Mouse (Mus musculus): ENCODE measurements around the gene Edf1. TPM values are rescaled to one million over a fixed set of nuclear protein-coding genes. Genes with fewer than 3 reads are reported as not detected.

The Edf1 gene
- polyA plus RNA-seq, 1 experiment = 413 TPM

DNA sequence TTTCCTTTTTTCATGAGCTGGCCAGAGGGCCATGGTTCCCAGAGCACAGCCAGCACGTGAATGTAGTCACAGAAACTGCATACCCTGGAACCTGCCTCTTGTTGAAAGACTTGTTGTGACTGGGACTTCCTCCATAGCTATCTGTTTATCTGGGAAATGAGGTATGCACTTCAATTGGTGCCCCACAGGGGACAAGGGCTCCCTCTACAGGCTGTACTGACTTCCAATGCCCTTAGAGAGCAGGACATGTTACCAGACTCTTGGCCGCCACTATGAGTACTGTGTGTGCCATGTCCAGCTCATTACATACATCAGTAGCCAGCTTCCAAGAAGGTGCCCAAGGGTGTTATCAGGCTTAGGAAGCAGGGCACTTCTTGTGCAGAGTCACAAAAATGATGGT lies 34.2 kb downstream of the Edf1 start:
- no peaks in the 10 kb centered on the region for H3K4me1 ChIP-seq (ENCODE audit: control insufficient read depth, insufficient read depth, insufficient read length, low read length)
- no peak overlapping the region for H3K4me3 ChIP-seq (ENCODE audit: low read depth, low read length)
- TF ChIP-seq POLR2A (IDR thresholded peaks at IDR 0.05; ENCODE audit: low read depth, low read length) (no peak), CTCF (IDR thresholded peaks at IDR 0.05; ENCODE audit: extremely low read depth, insufficient read length, insufficient replicate concordance, low read depth, low read length) (peak; percentile 57; the same call in 1 of the 2 replicates)
- no peaks in the 10 kb centered on the region for H3K27me3 ChIP-seq (ENCODE audit: control insufficient read depth, insufficient read depth, low read length)
- 70% methylated on average over 2 of the region's 2 CpGs for WGBS
- no peak overlapping the region for H3K27ac ChIP-seq (ENCODE audit: insufficient read depth, low read depth, low read length)
- peaks cover 57% of the 10 kb centered on the region for H3K36me3 ChIP-seq (ENCODE audit: control insufficient read depth, insufficient read depth, low read length)

- Histone ChIP-seq H3K27ac (ENCODE audit: insufficient read depth, low read depth, low read length) (no peak overlapping the region), H3K4me3 (ENCODE audit: low read depth, low read length) (no peak overlapping the region), H3K27me3 (ENCODE audit: control insufficient read depth, insufficient read depth, low read length) (no peaks in the 10 kb centered on the region), H3K36me3 (ENCODE audit: control insufficient read depth, insufficient read depth, low read length) (peaks cover 72% of the 10 kb centered on the region), H3K4me1 (ENCODE audit: control insufficient read depth, insufficient read depth, insufficient read length, low read length) (peaks cover 6% of the 10 kb centered on the region; the same call in 1 of the 2 replicates)
- 90% methylated on average over 5 of the region's 5 CpGs for WGBS
- no peak for TF ChIP-seq POLR2A (IDR thresholded peaks at IDR 0.05; ENCODE audit: low read depth, low read length)
- TF ChIP-seq CTCF (IDR thresholded peaks at IDR 0.05; ENCODE audit: extremely low read depth, insufficient read length, insufficient replicate concordance, low read depth, low read length) = no peak
Observed at GRCm38 (mm10) chr2:25596765-25597510, 39.3 kb downstream of the Edf1 start.

- 100% methylated on average over 1 of the region's 1 CpGs for WGBS
- H3K36me3 ChIP-seq (ENCODE audit: control insufficient read depth, insufficient read depth, low read length) = peaks cover 60% of the 10 kb centered on the region
Observed at GRCm38 (mm10) chr2:25598749-25599148, 41.1 kb downstream of the Edf1 start.

DNA sequence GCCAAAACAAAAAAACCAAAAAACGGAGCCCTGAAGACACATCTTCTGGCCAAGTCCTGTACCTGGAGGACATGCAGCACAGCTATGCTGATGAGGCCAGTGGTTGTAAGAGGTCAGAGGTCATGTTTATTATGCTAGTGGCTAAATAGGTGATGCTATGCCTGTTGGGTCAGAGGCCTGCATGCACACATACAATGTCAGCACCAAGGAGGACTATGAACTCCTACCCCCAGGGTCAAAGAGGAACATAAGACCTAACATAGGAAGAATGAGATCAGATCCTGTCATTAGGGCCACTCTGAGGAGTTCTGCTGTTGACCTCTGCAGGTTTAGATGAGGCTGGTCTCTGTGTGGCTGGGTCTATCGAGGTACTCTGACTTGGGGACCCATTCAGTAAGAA lies 42.4 kb downstream of the Edf1 start:
- peaks cover 6% of the 10 kb centered on the region; the same call in 1 of the 2 replicates for H3K4me1 ChIP-seq (ENCODE audit: control insufficient read depth, insufficient read depth, insufficient read length, low read length)
- 91% methylated on average over 2 of the region's 2 CpGs for WGBS
- H3K4me3 ChIP-seq (ENCODE audit: low read depth, low read length) = no peak overlapping the region
- no peaks in the 10 kb centered on the region for H3K27me3 ChIP-seq (ENCODE audit: control insufficient read depth, insufficient read depth, low read length)
- no peak for TF ChIP-seq CTCF (IDR thresholded peaks at IDR 0.05; ENCODE audit: extremely low read depth, insufficient read length, insufficient replicate concordance, low read depth, low read length)
- no peak for TF ChIP-seq POLR2A (IDR thresholded peaks at IDR 0.05; ENCODE audit: low read depth, low read length)
- H3K36me3 ChIP-seq (ENCODE audit: control insufficient read depth, insufficient read depth, low read length) = peaks cover 57% of the 10 kb centered on the region
- no peak overlapping the region for H3K27ac ChIP-seq (ENCODE audit: insufficient read depth, low read depth, low read length)

More at GRCm38 (mm10) chr2:25598749-25599148, 41.1 kb downstream of the Edf1 start:
- H3K27me3 ChIP-seq (ENCODE audit: control insufficient read depth, insufficient read depth, low read length) = no peaks in the 10 kb centered on the region
- no peak overlapping the region for H3K27ac ChIP-seq (ENCODE audit: insufficient read depth, low read depth, low read length)
- peaks cover 6% of the 10 kb centered on the region; the same call in 1 of the 2 replicates for H3K4me1 ChIP-seq (ENCODE audit: control insufficient read depth, insufficient read depth, insufficient read length, low read length)
- TF ChIP-seq POLR2A (IDR thresholded peaks at IDR 0.05; ENCODE audit: low read depth, low read length) (no peak), CTCF (IDR thresholded peaks at IDR 0.05; ENCODE audit: extremely low read depth, insufficient read length, insufficient replicate concordance, low read depth, low read length) (no peak)
- H3K4me3 ChIP-seq (ENCODE audit: low read depth, low read length) = no peak overlapping the region

- Histone ChIP-seq H3K27ac (ENCODE audit: insufficient read depth, low read depth, low read length) (no peak overlapping the region), H3K27me3 (ENCODE audit: control insufficient read depth, insufficient read depth, low read length) (no peaks in the 10 kb centered on the region), H3K36me3 (ENCODE audit: control insufficient read depth, insufficient read depth, low read length) (peaks cover 35% of the 10 kb centered on the region), H3K4me3 (ENCODE audit: low read depth, low read length) (no peak overlapping the region), H3K4me1 (ENCODE audit: control insufficient read depth, insufficient read depth, insufficient read length, low read length) (peaks cover 8% of the 10 kb centered on the region; the same call in 1 of the 2 replicates)
- TF ChIP-seq POLR2A (IDR thresholded peaks at IDR 0.05; ENCODE audit: low read depth, low read length) (no peak), CTCF (IDR thresholded peaks at IDR 0.05; ENCODE audit: extremely low read depth, insufficient read length, insufficient replicate concordance, low read depth, low read length) (no peak)
- 96% methylated on average over 5 of the region's 5 CpGs for WGBS
Observed at GRCm38 (mm10) chr2:25602526-25602925, 44.9 kb downstream of the Edf1 start.

- Histone ChIP-seq H3K4me3 (ENCODE audit: low read depth, low read length) (peak within 1 kb of the TSS; percentile 99), H3K4me1 (ENCODE audit: control insufficient read depth, insufficient read depth, insufficient read length, low read length) (peaks cover 7% of the 10 kb centered on the region; the same call in 1 of the 2 replicates), H3K36me3 (ENCODE audit: control insufficient read depth, insufficient read depth, low read length) (0 out of 2 replicates have a peak, but pooled peaks cover 2% of the 10 kb centered on the region), H3K27ac (ENCODE audit: insufficient read depth, low read depth, low read length) (peak within 1 kb of the TSS; percentile 51), H3K27me3 (ENCODE audit: control insufficient read depth, insufficient read depth, low read length) (no peaks in the 10 kb centered on the region)
- under 1% methylated on average over 80 of the region's 80 CpGs for WGBS
- no peak for TF ChIP-seq CTCF (IDR thresholded peaks at IDR 0.05; ENCODE audit: extremely low read depth, insufficient read length, insufficient replicate concordance, low read depth, low read length)
- TF ChIP-seq POLR2A (IDR thresholded peaks at IDR 0.05; ENCODE audit: low read depth, low read length) = peak; percentile 77
Observed at GRCm38 (mm10) chr2:25607761-25608622, 50.3 kb downstream of the Edf1 start, which contains the start of gene Rabl6. TSS of gene Rabl6 (minus strand) at chr2:25608521.

Measured in small intestine, adult 2 months (tissue).